Mouse (Mus musculus) cerebellum, adult 18-20 months (tissue): ENCODE measurements around the gene Pmel.

Experiments
- DNase-seq, 2 experiments: peaks; one replicate each; pipeline ENCODE4 v3.0.0; 2021

Pmel gene

DNA sequence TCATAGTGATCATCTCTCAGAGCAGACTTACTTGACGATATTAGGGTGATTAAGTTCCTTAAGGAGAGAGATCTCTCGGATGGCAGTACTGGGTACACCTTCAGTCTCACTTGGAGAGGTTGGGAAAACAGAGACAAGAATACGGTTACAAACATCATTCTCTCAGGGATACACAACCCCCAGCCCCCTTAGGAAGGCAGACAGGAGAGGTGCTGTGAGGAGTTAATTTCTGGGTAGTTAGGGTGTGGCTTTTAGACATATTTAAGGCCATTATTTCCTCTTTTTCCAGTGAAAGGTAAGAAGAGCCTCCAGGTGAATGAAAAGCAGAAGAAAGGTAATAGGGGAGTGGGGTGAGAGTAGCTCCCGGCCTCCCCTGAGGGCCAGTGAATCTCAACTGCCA lies at the start of gene Pmel:
TSS of gene Pmel (plus strand) at position 301 of the 400 bp plus-strand sequence.
- DNase-seq: no peak

DNA sequence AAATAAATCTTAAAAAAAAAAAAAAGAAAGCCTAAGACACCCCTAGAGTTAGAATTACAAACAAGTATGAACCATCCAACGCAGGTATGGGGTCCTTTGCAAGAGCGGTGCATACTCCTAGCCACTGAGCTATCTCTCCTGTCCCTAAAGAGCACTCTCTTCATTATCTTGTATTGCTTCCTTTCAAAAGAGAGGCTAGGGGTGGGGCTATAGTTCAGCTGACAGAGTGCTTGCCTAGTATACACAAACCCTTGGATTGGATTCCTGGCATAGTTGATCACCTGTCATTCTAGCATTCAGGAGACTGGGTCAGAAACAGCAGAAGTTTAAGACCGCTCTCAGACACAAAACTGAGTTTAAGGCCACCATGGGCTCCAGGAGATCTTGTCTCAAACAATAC lies 48.7 kb upstream of the Pmel start:
- DNase-seq: no peak

DNA sequence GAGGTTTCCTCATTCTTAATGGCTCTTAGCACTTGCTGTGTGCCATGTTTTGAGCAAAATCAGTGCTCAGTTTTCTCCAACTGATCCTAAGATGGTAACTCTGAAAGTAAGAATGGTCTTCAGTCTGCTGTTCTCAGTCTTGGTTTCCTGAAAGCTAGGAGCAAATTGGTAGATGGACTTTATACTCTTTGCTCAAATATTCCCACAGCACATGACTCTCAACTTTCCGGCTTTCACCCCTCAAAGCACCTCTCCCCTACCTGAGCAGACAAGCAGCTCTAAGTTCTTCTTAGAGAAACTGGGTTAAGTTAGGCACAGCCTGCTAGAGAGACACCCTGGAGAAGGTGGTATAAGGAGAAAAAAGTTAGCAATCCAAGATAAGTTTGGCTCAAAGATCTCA lies 47.3 kb upstream of the Pmel start:
- DNase-seq: no peak

DNA sequence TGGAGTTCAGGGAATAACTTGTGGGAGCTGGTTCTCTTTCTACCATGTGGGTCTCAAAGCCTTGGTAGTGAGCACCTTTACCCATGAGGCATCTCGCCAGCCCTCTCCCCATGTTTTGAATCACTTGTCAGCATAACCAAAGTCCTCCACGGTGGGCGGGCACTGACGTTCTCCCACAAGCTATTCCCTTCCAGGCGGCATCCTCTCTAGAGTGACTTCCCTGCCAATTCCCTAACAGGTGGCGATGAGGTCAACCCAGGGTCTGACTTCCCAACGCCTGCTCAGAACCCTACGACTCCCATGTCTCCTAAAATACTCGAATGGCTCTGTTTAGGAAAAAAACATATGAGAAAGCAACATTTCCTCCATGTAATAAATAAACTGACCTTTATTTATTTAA lies 46.2 kb upstream of the Pmel start:
- DNase-seq: no peak

DNA sequence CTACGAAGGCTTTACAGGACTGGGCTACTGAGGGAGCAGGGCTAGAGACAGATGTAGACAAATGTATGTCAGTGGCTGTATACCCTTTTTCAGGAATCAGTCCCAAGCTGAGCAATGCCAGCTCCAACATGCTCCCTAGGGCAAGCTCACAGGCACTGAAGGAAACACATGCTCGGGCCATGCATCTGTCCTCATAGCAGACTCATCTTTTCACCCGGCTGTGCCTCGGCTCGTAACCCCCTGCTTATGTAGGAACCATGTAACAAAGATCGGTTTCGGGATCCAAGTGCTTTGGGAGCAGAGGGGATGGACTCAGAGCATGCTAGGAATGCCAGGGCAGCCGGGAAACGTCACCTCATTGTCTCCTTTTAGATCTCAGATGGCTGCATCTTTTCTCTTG lies 44.5 kb upstream of the Pmel start:
- no peak for DNase-seq

DNA sequence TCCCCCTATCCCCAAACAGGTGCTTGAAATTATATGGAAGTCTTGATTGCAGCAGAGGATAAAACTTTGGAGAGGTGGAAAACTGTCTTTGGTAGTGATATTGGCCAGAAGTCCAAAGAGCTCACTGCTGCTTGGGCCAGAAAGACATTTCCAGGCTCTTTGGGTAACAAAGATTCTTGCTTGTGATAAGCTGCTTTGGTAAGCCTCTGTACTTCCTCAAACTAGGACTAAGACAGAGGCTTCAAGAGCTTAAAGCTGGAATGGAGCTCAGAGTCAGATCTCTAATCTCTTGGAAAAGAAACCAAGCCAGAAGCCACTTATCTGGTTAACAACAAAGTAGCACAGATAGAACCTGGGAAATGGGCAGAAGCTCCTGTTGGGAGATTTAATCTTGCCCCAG lies 41.5 kb upstream of the Pmel start:
- DNase-seq: no peak

DNA sequence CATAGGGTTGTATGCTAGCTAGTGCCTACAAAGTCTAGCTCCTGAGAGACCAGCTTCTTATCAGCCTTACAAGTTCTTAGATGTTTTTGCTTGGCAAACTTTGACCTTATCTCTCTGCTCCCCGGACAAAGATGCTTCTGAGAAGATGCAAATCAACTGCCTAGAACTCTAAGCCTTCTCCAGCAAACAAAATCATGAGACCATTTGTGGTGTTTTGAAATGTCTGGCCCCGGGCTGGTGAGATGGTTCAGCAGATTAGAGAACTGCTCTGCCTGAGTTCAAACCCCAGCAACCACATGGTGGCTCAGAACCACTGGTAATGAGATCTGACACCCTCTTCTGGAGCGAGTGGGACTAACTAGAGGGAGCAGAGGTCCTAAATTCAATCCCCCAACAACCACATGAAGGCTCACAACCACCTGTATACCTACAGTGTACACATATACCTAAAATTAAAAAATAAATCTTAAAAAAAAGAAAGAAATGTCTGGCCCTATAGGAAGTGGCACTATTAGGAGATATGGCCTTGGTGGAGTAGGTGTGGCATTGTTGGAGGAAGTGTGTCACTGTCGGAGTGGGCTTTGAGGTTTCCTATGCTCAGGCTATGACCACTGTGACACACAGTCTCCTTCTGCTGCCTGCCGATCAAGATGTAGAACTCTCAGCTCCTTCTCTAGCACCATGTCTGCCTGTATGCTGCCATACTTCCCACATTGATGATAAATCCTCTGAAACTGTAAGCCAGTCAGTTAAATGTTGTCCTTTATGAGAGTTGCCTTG lies 40.4 kb upstream of the Pmel start:
- DNase-seq: no peak

DNA sequence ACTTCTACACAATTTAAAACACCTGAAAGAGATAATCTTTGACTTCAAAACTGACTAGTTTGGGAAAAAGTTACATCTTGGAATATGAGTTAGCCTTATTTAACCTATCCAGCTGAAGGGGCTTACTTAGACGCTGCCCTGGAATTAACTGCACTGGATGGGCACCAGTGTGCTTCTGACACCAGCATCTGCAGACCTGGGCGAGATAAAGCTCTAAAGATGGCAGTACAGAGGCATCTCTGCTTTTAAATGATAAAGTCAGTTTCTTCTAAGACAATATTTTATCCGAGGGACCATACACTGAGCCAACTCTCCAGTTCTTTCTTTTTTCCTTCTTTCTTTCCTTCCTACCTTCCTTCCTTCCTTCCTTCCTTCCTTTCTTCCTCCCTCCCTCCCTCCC lies 39.2 kb upstream of the Pmel start:
- DNase-seq: no peak

DNA sequence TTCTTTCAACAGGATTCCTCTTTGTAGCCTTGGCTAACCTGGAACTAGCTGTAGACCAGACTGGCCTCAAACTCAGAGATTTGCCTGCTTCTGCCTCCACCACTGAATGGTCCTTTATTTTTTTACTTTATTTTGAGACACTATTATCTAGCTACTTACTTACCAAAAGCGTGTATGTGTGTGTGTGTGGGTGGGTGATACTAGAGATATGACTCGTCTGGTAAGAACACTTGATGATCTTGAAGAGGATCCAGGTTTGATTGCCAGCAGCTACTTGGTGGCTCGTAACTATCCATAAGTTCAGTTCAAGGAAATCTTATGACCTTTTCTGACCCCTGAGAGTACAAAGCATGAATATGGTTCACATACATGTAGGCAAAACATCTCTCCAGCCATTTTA lies 38.7 kb upstream of the Pmel start:
- no peak for DNase-seq

DNA sequence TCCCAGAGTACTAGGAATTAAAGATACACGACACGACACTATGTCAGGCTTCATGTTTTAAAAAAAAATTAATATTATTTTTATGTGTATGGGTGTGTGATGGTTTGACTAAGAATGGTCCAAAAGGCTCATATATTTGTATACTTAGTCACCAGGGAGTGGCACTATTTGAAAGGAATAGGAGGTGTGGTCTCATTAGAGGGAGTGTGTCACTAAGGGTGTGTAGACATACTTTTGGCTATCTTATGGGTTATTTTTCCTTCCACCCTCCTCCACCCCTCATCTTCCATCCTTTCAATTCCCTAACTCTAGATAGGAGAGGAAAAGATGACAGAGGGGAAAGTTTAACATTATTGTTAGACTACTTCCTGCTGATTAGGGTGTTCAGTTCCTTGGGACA lies 38.2 kb upstream of the Pmel start:
- DNase-seq: no peak

DNA sequence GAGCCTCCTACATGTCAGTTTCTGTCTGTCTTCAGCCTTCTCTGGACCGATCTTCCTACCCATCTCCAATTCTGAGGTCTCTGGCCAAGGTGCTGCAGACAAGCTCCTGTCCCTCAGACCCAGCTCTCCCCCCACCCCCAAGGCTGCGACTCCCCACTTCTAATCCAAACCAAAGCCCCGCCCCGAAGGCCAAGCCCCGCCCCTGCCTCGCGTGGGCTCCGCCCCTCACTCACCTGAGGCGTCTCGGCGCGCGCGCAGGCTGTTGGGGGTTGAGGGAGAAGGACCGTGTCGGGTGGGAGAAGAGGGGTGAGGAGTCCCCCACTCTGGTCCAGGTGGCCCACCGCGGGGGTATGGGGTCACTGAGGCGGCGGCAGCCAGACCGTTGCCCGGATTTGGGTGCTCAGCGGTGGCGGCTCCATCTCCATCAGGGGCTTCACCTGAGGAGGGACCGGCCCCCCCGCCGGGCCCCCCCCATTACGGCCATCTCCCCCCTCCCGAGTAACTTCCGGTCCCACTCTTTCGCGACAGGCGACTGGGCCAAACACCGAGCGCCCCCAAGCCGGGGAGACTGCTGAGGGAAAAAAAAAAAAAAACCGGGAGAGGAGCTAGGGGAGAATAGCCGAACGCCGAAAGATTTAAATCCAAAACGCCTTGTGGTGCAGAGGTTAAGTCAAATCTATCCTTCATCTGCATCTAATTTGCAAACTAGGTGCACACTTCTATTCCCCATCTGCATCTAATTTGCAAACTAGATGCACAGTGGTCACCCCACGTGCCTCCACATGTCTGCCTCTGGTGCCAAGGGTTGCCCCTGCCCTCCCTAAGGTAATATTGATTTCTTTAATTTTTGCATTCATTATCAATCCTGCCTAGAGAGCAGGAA lies 35.0 kb upstream of the Pmel start:
- DNase-seq: peak; percentile 85 to 88

DNA sequence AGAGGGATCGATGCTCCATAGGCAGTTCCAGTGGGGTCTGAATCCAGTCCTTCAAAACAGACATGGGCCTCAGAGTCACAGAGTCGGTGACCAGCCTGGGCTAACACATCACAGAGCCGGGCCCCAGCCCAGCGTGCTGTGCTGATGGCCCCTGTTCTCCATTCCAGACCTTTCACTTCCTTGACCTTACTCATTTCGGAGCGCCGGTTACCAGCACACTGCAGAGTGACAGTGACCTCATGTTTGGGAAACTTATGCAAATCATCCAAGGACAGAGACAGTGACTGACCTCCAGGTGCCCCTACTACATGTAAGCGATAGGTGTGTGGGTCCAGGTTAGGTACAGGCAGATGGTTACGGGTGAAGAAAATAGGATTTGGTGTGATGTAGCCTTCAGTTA lies 32.8 kb upstream of the Pmel start:
- DNase-seq: no peak

DNA sequence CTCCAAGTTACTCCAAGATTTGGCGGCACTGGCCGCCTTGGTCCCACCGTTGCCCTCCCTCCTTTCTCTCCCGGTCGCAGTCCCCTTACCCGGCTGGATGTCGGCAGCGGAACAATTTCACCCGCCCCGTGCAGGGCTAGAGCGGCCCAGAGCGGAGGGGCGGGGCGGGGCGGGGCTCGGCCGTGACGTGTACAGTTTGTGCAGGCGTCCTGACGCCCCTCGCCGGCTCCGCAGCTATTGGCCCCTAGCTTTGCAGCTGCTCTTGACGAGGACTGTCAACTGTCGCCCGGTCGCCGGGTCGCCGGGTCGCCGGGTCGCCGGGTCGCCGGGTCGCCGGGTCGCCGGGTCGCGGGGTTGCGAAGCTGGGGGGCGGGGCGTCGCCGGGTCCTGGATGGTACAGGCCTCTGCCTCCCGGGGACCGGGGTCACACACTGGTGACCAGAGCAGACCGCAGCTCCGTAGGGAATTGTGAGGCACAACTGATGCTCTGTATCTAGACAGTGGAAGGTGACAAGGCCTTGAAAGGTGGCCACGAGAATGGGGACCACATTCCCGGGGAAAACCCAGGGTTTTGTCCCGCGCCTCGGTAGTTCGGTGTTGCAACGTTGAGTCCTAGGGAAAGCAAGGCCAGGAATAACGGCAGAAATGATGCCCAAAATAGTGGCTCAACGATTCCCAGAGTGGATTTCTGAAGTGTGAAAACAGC lies 30.1 kb upstream of the Pmel start, which contains the start of gene Suox:
TSS of gene Suox (minus strand) at position 311 of the 706 bp plus-strand sequence.
- DNase-seq: peak; percentile 81 to 85

DNA sequence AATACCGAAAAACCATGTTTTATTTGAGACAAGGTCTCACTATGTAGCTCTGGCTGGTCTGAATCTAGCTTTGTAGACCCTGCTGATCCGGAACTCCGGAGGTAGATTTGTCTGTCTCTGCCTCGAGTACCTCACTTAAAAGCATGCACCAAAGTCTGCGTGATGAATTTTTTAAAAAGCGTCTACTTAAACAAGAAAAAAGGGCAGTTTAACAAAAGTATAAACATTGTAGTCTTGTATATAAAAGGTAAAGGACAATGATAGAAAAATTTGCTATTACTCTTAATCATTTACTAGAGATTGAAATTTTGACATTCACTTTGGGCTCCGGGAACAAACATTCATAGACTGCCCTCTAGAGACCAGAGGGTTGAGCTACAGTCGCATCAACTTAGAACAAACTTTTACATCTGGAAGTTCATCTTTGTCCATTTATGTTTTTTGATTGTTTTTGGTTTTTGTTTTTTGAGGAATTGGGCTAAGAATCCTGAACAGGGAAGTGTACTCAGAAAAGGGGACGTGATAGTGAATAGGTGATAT lies 29.5 kb upstream of the Pmel start:
- DNase-seq: peak; percentile 35

DNA sequence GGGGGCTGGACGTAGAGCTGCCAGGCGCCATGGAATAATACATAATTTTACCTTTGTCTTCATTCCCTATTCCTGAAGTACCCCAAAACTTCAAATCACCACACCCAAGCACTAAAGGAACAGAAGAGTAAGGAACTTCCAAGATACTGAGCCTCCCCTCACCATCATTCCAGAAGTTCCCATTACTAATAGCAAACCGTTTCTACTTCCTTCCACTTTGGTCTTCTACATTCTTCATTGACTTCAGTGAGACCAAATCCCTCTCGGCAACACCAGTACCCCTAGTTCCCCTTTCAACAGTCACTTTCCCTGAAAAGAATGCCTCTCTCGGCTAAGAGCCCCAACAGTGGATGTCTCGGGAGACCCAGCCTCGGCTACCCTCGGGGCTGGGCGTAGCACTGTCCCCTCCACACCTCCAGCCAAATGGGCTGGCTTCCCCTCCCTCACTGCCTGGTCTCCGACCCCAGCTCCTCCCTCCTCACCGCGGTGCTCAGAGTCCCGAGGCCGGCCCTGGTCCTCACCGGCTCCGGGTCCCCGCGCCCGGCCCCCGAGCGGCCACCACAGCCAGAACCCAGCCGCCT lies 8.5 kb upstream of the Pmel start:
- no peak for DNase-seq

DNA sequence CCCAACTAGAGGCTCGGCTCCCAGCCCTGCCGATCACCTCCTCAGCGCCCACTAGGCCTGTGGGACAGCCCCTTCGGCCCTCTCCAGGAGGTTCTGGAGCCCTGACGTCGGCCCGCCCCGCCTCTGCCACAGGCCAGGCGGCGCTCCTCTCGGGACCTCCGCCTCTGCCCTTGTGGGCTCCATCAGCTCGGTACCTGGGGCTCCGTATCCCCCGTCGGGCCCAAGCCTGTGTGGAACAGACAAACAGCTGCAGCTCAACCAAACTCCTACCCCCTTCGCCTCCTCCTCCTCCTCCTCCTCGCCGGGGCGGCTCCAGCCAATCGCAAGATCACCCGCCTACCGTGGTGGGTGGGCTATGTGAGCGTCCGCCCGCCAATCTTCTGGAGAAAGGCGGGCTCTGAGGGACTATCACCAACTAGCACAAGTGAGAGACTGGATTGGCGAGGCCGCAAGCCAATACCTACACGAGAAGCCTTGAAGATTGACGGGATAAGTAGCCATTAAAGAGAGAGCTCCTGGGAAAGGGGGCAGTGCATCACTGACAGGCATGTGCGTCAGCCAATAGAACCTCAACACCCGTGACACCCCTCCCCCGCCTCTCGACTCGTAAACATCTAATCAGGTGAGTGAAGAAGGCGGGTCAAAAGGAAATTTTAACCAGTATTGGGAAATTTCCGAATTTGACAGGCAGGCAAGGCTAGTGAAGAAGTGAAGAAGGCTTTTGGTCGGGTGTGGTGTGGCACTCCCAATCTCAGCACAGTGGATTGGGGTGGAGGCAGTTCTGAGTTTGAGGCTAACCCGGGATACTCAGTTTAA lies 7.8 kb upstream of the Pmel start, which contains the start of gene Rab5b:
TSS of gene Rab5b (minus strand) at position 273 of the 816 bp plus-strand sequence.
- DNase-seq: peak; percentile 97 to 99

DNA sequence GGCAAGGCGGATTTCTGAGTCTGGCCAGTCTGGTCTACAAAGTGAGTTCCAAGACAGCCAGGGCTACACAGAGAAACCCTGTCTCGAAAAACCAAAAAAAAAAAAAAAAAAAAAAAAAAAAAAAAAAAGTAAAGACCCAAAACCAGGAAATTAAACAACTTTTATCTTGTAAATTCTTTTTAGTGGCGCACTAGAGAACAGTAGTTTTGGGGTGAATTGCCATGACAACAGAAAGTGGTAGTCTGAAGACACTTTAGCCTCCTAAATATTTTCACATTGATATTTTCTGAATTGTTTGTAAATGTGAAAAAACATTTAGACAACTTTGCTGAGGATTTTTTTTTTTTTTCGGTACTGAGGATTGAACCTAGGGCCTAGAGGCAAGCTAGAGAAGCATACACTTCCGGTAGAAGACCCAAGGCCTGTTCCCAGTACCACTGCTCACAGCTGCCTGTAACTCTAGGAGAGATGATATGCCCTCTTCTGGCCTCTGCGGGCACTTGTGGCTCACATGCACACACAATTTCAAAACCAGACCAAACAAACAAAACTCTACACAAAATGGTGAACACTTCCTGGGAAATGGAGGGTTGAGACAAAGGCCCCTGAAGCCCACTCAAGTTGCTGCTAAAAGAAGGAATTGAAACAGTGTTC lies 6.8 kb upstream of the Pmel start:
- DNase-seq: no peak

DNA sequence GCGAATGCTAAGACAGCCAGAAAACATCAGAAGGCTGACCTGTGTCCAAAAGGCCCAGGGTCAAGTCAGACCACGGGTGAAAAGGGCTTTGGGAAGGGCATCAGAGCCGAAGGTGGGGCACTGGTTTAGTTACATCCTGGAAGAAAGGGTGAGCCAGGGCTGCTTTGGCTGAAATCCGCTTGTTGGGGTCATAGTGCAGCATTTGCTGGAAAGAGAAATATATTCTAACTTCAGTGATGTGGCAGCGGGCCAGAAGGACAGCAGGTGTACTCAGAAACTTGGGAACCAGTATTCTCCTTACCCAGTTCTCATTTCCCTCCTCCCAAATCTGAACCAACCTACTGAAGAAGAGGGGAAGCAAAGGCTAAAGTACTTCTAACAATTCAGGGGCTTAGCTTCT lies 5.0 kb upstream of the Pmel start:
- no peak for DNase-seq

DNA sequence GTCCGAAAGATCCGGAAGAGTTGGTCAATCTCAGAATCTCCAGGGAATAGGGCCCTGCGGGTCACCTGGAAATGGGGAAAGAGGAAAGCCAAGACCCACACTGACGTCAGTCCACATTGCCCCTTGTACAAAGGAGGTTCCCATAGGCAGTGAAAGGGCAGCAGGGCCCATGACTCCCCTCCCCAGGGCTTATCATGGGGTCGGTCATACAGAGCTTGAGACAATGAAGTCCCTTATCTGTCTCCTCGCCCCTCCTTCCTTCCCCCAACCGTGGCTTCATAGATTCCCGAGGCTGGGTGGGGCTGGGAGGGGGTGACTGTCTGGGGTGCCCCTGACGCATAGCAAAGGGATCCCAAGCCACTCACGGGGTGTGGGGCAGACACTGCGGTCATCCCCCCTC lies 4.4 kb upstream of the Pmel start:
- DNase-seq: no peak

DNA sequence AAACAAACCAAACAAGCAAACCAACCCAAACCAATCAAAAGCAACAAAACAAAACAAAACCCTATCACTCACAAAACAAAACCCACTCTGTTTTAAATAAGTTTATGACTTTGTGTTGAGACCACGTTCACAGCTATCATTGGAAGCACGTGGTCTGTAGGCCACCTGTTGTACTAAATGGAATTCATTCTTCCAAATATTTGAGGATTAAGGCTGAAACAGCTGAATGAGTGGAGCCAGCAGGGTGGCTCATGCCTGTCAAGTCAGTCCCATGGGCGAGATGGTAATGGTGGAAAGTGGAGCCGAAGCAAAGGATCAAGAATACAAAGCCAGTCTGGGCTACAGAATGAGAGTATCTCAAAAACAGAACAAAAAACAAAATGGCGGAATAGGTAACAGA lies 3.3 kb upstream of the Pmel start:
- no peak for DNase-seq

DNA sequence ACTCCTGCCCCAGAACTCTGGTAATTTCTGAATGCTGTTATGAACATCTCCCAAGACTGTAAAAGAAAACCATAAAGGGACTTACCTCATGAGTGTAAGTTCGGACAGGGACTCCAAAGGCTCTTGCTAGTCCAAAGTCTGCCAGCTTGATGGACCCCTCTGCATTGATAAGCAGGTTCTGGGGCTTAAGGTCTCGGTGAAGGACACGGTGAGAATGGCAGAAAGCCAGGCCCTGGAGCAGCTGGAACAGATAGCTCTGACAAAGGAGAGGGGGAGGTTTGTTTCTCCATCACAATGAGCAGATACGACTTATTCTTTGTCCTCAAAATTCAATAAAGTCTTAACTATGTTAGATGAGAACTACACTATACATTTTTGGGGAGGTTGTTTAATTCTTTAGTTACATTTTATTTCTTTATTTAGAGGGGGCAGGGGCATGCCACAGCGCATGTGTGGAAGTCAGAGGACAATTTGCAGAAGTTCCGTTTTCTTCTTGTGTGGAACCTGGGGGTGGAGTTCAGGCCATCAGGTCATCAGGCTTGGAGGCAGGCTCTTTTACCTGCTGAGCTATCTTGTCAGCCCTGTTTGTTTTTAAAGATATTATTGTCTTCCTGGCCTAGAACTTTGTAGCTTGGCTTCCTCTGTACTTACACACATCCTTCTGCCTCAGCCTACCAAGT lies 1.5 kb upstream of the Pmel start:
- DNase-seq: no peak
